Mouse (Mus musculus): ENCODE data around the gene Fam222a.

The Fam222a gene

DNA sequence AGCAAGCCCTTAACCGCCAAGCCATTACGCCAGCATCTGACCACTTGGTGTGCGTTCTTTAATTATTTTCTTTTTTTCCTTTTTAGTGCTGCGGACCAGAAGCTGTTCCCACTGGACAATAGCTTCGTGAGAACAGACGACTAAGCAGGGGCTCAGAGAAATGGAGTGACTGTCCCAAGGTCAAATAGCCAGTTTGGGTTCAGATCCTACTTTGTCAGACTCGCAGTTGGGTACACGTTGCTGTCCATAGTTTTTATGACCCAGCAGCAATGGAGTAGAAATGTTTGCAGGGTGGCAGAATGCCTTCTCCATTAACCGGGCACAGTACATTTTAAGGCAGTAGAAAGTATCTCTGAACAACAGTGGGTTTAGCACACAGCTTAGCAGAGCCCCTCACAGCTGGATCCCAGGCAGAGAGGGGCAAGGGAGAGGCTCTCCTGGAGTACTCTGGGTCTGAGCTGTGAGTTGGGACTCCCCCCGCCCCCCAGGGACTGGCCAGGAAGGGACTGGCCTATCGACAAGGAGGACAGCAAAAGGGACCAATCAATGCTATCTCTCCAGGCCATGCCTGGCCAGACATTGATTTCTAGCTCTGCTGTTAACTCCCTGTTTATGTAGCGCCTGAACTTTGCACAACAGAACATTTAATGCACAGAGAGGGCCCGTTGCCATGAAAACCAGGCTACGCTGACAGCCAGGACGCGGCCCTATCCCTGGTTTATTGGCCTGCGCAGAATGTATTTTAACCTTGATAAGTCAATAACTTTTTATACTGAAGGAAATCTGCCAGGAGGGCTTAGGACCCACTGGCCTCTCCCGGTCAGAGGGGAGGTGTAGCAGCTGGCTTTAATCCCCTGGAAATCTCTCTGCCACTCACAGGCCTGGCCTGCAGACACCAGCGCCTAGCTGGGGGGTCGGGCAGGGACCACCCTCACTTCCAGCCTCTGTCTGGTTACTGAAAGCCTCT is 9.8 kb upstream of the Fam222a start:
- in situ Hi-C loops (cut with MboI, MseI) = no loop called here

DNA sequence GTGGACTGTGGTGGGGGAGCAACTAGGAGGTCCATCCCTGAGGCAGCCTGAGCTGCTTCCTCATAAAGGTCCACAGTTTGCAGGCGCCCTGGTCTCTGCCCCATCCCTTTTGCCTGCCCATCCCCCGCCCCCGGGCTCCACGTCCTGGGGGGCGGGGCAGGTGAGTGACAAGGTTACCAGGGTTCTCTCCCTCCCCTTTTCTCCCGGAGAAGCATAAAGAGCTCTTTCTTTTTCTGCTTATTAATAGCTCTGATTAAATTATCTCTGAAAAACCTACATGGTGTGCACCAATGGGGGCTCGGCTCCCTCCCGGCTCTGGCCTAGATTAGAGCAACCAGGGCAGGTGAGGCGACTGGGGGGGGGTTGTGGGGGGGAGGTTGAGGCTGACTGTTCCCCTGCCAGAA is 7.3 kb upstream of the Fam222a start:
- in situ Hi-C loops (cut with MboI, MseI) = loop anchor here (5.0 to 10.0 kb wide), 2 partner anchors 98 to 246 kb away; no protein-coding TSS in a partner anchor

DNA sequence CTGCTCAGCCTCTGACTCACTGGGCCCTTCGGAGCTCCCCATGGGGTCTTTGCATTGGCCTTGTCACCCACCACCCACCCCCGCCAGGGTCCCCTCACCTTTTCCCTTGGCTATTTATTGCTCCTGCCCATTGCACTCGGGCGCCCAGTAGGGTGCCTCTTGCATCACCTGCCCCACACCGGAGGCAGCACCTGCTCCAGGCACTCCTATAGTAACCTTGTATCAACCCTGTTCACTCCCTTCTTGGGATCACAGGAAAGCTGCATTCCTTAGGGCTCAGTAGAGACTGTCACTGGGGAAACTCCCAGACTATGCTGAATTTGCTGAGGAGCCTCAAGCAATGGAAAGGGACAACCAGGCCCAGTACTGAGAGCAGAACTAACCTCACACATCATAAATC is 6.9 kb upstream of the Fam222a start:
- in situ Hi-C loops (cut with MboI, MseI) = loop anchor here (5.0 to 10.0 kb wide), 2 partner anchors 99 to 246 kb away; no protein-coding TSS in a partner anchor

DNA sequence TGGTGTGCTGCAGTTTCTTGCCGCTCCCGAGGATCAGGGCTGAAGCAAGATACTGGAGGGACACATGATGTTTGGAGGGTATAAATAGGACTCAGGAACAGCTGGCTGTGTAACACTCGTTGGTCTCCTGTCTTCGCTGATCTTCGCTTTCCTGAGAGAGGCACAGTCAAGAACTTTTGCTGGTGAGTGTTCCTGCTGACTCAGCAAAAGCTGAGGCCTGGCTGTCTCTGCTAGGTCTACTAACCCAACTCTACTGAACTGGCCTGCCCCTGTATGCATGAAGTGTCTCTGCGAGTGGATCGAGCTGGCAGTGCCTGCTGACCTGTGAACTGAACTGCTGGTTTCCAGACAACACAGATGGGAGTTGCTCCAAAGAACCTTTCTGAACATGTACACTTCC is 3.8 kb upstream of the Fam222a start:
- in situ Hi-C loops (cut with MboI, MseI) = loop anchor here (5.0 to 10.0 kb wide), 2 partner anchors 102 to 249 kb away; no protein-coding TSS in a partner anchor

DNA sequence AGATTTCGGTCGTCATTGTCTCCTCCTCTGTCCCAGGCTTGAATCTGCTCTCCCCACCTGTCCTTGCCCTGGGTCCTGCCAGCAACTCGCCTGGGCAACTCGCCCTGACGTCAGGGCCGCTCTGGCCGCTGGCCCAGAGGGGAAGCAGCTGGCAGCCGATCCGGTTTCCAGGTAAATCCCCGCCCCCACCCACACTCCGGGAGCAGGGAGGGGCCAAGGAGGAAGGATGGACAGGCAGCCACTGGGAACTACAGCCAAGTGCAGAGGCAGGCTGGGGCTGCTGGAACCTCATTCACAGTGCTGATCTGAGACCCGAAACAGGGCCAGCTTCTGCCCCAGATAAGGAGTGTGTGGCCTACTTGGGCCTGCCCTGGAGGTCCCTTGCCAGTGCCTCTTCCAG is 2.5 kb upstream of the Fam222a start:
- in situ Hi-C loops (cut with MboI, MseI) = loop anchor here (10.0 kb wide), 1 partner anchor 251 kb away; no protein-coding TSS in a partner anchor

- in situ Hi-C loops (cut with MboI, MseI) = loop anchor here (10.0 kb wide), 1 partner anchor 251 kb away; no protein-coding TSS in a partner anchor
These were observed 2.1 kb upstream of the Fam222a start for GRCm38 (mm10) chr5:114565751-114566150.

- in situ Hi-C loops (cut with MboI, MseI) = loop anchor here (10.0 kb wide), 1 partner anchor 252 kb away; no protein-coding TSS in a partner anchor
These were observed 1.4 kb upstream of the Fam222a start for GRCm38 (mm10) chr5:114566461-114566860.

DNA sequence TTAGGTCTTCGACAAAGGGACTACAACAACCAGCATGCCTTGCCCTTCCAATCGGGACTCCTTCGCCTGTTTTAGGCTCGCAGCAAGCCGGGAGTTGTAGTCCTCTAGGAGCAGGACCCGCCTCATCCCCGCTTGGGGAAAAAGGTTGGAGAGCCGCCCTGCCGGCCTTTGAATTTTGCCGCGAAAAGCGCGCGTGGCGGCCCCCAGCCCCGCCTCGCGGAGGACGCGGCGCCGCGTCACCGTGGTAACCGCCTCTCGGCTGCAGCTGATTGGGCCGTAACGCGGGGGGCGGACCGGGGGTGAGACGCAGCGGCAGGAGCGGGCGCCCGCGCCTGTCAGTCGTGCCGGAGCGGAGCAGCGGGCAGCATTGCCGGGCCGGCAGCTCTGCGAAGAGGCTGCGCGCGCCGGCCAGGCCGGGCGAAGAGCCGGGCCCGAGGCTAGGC is 720 bp upstream of the Fam222a start:
- in situ Hi-C loops (cut with MboI, MseI) = loop anchor here (10.0 kb wide), 1 partner anchor 252 kb away; no protein-coding TSS in a partner anchor

- in situ Hi-C loops (cut with MboI, MseI) = loop anchor here (10.0 kb wide), 1 partner anchor 254 kb away; no protein-coding TSS in a partner anchor
These were observed 1.0 kb downstream of the Fam222a start for GRCm38 (mm10) chr5:114568818-114569217.

DNA sequence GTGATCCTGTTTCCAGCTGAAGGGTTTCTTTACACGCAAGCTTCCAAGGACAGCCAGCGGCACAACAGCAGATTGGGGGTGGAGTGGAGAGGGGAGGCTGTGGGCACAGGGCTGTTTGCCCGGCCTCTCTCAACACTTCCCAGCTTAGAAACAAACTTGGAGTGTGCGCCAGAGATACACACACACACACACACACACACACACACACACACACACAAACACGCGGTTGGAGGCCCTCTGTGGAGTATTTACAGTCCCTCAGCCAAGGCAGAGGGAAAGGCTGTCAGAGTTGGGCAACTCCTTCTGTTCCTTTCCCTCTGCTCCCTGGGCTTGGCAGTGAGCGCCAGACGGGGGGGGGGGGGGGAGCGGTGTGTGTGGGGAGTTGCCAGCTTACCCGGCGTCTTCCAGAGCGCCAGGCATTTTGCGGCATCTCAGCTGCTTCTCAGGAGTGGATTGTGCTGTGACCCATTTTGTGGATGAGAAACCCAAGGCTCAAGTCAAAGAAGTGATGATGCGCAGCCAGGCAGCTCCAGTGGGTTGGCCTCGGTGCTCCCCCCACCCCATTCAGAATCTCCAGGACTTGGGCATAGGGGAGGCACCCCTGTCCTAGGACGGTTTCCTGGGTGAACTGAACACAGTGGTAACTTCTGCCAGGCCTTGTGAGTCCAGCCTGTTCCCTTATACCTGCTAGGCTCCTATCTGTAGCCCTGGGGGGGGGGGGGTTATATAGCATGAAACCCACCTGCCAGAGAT is 2.3 kb downstream of the Fam222a start:
- in situ Hi-C loops (cut with MboI, MseI) = loop anchor here (10.0 kb wide), 1 partner anchor 255 kb away; no protein-coding TSS in a partner anchor

- in situ Hi-C loops (cut with MboI, MseI) = no loop called here
These were observed 3.1 kb downstream of the Fam222a start for GRCm38 (mm10) chr5:114570791-114571450.

DNA sequence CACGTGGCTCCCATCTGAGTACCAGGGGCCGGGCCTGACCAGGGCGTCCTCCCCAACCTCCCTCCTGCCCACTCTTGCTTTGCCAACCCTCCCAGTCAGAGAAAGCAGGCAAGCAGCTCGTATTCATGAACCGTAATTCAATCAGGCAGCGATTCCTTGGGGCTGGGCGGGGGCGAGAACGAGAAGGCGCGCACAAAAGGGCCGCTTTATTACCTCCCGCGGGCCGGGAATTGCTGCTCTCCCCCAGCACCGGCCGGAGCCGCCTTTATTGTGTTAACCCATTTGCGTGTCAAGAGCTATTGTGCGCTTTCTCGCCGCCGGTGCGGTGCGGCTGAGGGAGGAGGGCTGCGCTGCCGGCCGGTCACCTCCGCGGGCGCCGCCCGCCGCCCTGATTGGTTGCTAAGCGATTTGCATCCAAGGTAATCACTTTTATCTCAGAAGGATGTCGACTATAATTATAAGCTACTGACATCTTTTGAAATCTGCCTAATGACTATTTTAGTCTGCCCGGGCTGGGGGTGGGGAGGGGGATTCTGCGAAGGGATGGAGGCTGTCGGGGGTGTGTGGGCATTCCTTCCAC is 3.7 kb downstream of the Fam222a start:
- in situ Hi-C loops (cut with MboI, MseI) = no loop called here

- in situ Hi-C loops (cut with MboI, MseI) = no loop called here
These were observed 5.2 kb downstream of the Fam222a start for GRCm38 (mm10) chr5:114572997-114573396.

DNA sequence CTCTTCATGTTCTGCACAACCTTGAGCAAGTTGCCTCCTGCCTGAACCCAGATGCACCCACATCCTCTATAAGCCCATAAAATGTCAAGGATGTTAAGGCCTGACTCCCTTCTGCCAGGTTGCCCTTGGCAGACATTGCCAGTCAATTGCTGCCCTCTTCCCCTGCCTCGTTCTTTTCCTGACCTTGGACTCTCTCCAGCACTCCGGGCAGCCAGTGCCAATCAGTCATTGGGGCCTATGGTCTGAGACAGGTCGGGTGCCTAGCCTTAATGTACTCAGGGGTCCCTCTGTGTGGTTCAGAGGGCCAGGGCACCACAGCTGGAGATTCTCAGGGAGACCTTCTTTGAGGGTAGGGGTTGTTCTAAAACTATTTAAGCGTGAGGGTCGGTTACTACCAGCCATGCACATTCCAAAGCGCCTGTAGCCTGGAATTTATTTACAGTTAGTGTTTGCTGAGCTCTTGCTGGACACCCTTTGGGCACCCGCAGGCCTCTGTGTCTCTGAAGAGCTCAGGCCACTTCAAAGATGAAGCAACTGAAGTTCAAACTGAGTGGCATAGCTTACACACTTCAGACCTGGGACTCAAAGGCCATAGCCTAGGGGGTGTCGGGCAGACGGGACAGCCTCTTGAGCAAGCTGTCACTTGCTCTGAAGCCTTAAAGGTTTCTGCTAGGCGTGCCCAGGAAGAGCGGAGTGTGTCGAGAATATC is 6.3 kb downstream of the Fam222a start:
- in situ Hi-C loops (cut with MboI, MseI) = no loop called here

- in situ Hi-C loops (cut with MboI, MseI) = no loop called here
These were observed 7.2 kb downstream of the Fam222a start for GRCm38 (mm10) chr5:114575010-114575409.

DNA sequence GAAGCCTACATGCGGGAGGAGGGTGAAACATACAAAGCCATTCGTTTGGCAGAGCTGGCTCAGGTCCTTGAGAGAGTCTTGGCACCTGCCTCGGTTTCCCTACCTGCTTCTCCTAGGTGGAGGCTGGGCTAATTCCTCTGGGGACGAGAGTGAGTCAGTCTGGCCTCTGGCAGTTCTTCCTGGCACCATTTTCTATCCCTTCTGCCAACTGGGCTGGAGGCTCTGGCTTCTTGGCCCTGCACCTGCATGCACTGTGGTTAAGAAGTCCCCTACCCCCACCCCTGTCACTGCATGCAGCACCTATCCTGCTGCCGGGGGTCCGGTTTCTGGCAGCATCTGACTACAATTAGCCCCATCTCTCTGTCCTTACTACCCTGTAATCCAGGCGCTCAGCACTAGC is 7.7 kb downstream of the Fam222a start:
- in situ Hi-C loops (cut with MboI, MseI) = no loop called here

DNA sequence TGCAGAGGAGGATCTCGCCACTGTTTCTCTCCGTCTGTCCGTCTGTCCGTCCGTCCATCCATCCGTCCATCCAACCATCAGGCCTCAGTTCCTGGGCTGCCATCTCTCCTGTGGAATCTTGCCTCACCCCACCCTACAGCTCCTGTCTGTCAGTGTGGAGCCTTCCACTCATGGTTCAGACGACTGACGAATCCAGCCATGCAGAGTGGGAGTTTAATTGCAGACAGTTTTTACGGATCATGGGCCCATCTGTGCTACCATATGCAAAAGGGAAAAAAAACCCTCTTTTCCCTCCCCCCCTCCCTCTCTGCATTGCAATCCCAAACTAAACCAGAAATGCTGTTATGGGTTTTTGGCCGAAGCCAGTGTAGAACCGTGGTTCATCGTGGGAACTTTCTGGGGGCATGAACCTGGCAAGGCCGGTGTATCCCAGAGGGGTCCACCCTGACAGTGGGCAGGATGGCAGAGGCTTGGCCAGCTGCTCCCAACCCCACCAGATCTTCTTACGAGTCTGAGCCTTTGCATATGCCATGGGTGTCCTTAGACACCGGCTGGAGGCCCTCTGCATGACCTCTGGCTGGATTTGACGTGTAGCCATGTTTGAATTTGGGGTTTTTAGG is 8.3 kb downstream of the Fam222a start:
- in situ Hi-C loops (cut with MboI, MseI) = no loop called here

GRCm38 (mm10) chr5:114578361-114578760 is 10.5 kb downstream of the Fam222a start:
- in situ Hi-C loops (cut with MboI, MseI) = no loop called here

DNA sequence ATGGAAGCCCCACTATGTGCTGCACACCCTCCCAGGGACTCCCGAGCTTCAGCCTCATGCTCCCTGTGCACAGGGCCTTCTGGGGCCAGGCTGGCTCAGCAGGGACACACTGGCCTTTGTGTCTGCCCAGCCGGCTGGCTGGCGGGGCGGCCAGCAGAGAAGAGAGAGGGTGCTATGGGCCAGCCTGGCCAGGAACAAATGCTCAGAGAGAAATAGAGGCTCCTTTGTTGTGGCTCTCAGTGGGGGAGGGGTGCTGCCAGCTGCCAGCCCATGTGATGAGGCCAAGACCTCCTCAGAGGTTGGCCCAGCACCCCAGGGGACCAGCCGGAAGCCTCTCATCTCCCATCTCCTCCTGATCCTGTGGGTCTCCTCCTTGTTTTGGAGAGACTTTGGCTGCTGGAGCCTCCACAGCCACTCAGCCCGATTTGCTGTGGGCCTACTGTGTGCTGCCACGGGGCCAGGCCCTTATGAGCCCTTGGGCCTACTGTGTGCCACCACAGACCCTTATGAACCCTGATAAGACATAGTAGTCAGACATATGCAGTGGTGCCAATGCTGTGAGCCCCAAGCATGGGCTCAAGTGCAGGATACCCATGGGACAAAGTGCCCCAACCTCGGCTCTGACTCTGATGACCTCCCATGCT is 12.0 kb downstream of the Fam222a start:
- in situ Hi-C loops (cut with MboI, MseI) = no loop called here

Data from regulatory T cell (primary cell).